Mouse (Mus musculus) heart, postnatal 36 days (tissue): Measurements from ENCODE around the gene Cdadc1. TPM values are rescaled to one million over a fixed set of nuclear protein-coding genes. Genes with fewer than 3 reads are reported as not detected.

Experiments
- DNase-seq, 2 experiments: peaks; one replicate each; pipeline ENCODE4 v3.0.0; 2021 to 2022
- intact Hi-C: fragments of 180-260 bp; cut with DNase I; formaldehyde crosslinking; loops from one replicate; pipeline ENCODE4 v1.15.1; 2025
- total RNA-seq, 2 experiments: library from RNA; stranded (reverse); gene quantifications; 2 replicates each; pipeline ENCODE4 v1.2.3; 2021

Cdadc1 gene
- total RNA-seq, 2 experiments from 2014 or later = 45.0 to 46.5 TPM

GRCm38 (mm10) chr14:59548532-59548931 is 49.2 kb downstream of the Cdadc1 start:
- intact Hi-C loops = no loop called here
- DNase-seq = no peak

DNA sequence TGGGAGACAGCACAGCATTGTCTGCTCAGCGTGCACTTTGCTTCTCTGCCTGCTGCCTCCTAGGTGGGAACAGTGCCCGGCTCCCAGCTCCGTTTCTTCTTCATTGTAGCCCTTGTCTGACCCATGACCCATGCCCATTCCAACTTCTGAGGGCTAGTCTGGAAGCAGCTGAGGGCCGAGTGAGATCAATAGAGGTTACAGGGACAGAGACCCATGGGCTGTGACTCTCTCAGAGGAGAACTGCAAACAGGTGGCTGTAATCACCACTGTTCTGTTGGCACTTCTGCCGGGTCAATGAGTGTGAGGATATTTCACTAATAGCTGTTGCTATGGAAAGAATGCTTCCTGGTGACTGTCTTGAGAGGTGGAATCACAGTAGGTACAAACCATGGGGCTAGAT is 50.2 kb downstream of the Cdadc1 start:
- intact Hi-C loops = no loop called here
- no peak for DNase-seq

- intact Hi-C loops = no loop called here
- DNase-seq = no peak
Observed at GRCm38 (mm10) chr14:59546162-59546880, 51.4 kb downstream of the Cdadc1 start.

GRCm38 (mm10) chr14:59543956-59544355 is 53.8 kb downstream of the Cdadc1 start:
- DNase-seq = peak in 1 of 2 experiments; percentile 27
- intact Hi-C loops = no loop called here

DNA sequence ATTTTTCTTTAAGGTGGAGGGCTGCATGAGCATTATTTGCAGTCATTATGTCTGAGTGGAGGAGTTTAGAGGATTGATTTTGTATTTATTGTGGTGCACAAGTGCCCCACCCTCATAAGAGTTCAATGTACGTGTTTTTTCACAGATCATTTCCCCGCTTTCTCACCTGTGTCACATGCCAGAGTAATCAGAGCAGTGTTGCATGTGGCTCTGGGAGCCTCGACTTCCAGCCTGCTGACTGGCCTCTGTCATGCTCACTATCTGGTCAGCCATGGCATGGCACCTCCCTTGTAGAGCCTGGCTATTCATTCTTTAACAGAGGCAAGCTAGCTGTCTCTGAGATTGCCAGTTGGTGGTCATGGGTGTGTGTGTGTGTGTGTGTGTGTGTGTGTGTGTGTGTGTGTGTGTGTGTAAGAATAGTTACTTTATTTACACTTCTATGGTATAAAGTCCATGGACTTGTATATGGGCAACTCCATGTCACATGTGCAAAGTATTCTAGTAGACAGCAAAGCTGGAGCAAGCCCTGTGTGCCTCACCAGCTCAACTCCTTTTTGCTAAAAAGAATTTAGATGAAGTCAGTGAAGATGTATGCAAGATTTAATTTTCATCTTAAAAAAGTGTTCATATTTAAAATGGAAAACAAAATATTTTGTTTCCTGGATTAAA is 54.5 kb downstream of the Cdadc1 start:
- no peak for DNase-seq
- intact Hi-C loops = no loop called here

GRCm38 (mm10) chr14:59540761-59541160 is 57.0 kb downstream of the Cdadc1 start:
- no peak for DNase-seq
- intact Hi-C loops = no loop called here

DNA sequence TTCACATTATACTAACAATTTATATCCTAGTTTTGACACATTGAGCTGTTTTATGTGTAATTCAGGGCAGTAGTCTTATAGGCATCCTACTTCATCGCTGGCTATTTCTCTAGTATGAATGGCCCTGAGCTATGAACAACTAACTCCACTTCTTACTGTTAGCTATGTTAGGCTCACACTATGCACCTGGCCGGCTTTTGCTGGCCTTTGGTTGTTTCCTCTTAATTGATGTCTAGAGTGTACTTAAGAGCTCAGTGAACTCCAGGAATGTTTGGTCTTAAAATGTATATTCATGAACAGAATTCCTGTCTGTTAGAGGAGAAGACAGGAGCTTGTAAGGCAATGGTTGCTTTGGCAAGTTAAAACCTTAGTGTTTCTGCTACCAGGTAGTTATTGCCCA is 57.5 kb downstream of the Cdadc1 start:
- intact Hi-C loops = no loop called here
- no peak for DNase-seq

GRCm38 (mm10) chr14:59537829-59538432 is 59.8 kb downstream of the Cdadc1 start:
- intact Hi-C loops = no loop called here
- no peak for DNase-seq

DNA sequence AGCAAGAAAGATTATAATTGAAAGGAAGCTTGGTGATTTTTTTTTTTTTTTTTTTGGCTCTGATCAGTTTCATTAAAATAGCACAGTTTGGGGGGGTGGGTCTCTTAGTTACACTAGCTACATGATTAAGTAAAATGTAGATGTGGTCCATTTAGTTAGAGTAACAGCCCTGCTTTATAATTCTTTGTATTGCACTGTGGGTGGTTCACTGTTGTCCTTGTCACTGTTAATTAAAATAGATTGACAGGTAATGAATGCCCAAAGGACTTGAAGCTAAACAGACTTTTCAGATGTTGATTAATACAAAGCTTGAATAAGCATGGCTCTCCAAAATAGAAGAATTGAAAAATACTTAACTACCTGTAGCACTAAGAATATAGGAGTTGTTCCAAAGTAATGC is 63.9 kb downstream of the Cdadc1 start:
- intact Hi-C loops = no loop called here
- DNase-seq = no peak

DNA sequence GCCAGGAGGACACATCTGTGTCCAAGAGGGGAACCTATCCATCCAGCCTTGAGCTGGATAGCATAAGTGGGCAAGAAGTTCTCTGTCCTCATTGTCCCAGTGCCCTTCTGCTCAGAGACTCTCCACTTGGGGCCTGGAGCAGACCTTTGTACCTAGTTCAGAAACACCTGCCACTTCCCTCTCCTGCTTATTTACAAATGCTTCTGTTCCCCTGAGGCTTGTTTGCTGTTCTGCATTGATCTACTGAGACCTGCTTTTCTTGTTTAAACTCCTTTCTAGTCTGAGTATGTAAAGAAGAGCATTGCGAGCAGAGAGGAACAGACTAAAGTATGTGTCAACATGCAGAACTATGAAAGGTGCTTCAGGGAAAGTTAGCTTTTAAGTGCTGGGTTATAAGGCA is 64.8 kb downstream of the Cdadc1 start:
- DNase-seq = no peak
- intact Hi-C loops = no loop called here

- intact Hi-C loops = no loop called here
Observed at GRCm38 (mm10) chr14:59530801-59531200, 67.0 kb downstream of the Cdadc1 start.

DNA sequence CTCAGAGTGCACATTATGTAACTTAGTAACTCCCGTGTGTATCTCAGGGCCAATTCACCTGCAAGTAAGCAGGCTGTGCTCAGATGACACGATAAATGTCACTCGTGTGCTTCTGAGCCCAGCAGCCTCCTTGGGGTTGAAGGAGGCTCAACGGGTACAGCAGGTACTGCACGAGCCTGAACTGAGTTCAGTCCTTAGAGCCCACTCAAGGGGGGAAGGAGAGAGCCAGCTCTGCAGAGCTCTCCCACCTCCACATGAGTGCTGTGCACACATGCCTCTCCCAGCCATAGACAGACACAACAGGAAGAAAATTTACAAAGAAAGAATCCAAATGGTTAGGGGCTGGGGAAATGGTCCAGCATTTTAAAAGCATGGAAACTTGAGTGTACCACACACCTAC is 71.9 kb downstream of the Cdadc1 start:
- DNase-seq = no peak

More at GRCm38 (mm10) chr14:59530801-59531200, 67.0 kb downstream of the Cdadc1 start:
- DNase-seq = no peak

GRCm38 (mm10) chr14:59513922-59514444 is 83.8 kb downstream of the Cdadc1 start:
- DNase-seq = no peak
- intact Hi-C loops = no loop called here

More for the DNA sequence above, 71.9 kb downstream of the Cdadc1 start:
- intact Hi-C loops = no loop called here

Other genes with a start within 250 kb of the Cdadc1 start
- 1 to 10 TPM; 5.7 to 9.5 TPM for gene Phf11d, start 232.5 kb downstream of the Cdadc1 start, total RNA-seq
- gene Phf11c, start 202.6 kb downstream of the Cdadc1 start, total RNA-seq = under 1 TPM; 0.76 to 0.86 TPM
- gene Setdb2, start 157.1 kb downstream of the Cdadc1 start, total RNA-seq = 10 to 100 TPM; 10.2 to 12.4 TPM
- gene Cab39l, start 157.0 kb downstream of the Cdadc1 start, total RNA-seq = 10 to 100 TPM; 23.5 to 24.3 TPM
- under 1 TPM; 0.72 to 0.95 TPM for gene Shisa2, start 27.3 kb upstream of the Cdadc1 start, total RNA-seq